Mouse (Mus musculus) urinary bladder, postnatal 10 days (tissue): ENCODE data around the gene Lrrc29.

Experiments
- DNase-seq: peaks from one replicate; pipeline ENCODE4 v3.0.0; 2022; ENCODE audit warnings: low spot score

The Lrrc29 gene

DNA sequence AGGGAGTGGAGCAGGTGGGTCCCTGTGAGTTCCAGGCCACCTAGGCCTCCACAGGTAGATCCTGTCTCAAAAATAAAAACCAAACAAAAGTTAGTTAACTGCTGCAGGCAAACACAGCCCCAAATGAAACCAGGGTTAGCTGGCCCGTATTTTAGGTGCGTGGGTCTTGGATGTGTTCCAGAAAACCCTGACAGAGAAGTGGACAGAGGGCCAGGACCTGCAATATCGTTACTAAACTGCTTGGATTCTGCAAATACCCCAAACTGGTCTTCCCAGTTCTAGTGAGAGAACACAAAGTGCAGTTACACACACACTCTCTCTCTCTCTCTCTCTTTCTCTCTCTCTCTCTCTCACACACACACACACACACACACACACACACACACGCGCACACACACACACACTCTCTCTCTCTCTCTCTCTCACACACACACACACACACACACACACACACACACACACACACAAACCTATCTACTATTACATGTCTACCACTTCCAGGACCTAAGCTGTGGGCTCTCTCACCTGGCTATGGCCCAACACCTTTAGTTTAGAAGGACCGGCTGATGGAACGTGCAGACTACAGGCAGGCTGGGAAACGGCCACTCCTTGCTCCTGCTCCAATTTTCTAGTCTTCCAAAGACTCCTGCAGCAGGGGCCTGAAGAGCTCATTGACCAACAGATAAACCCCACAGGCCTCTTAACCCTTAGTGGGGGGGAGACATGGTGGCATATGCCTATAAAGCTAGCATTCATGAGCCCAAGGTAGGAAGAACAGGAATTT is 17.9 kb upstream of the Lrrc29 start:
- no peak for DNase-seq

GRCm38 (mm10) chr8:105342768-105343167 is 16.7 kb upstream of the Lrrc29 start:
- no peak for DNase-seq

GRCm38 (mm10) chr8:105341399-105341798 is 15.3 kb upstream of the Lrrc29 start:
- no peak for DNase-seq

DNA sequence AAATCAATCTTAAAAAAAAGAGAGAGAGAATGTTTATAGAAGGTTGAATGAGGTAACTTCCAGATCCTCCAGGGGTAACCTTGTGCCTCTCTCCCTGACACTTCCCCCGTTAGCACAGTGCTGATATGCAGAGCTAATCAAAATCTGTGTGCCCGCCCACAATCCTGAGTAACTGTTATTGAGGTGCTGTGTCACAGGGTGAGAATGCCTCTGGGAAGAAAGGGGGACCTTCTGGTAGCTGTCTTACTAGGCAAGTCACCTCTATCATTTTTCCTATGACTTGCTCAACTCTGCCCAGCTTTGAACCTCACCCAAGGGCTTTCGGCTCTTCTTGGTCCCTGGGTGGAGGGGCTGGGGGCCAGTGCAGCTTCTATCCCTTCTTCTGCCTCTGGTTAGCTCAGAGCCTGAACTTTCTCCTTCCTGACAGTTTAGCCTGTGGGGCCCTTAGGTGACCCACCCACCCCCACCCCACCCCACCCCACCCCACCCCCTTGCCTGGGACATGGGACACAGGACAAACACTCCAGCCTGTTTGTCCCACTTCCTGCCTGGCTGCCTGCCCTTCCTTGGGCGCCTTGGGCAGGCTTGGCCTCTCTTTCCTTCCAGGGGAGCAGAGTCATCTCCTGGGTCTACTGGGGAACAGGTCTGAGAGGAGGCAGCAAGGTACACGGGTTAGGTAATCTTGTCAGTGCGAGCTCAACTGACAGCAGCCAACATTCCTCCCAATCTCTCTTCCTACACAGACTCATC is 14.0 kb upstream of the Lrrc29 start:
- no peak for DNase-seq

- DNase-seq, result no peak
These were observed 12.9 kb upstream of the Lrrc29 start for GRCm38 (mm10) chr8:105338992-105339391.

GRCm38 (mm10) chr8:105336373-105337130 is 10.5 kb upstream of the Lrrc29 start:
- no peak for DNase-seq

GRCm38 (mm10) chr8:105332523-105332922 is 6.4 kb upstream of the Lrrc29 start:
- DNase-seq, result no peak

- no peak for DNase-seq
These were observed 5.9 kb upstream of the Lrrc29 start for GRCm38 (mm10) chr8:105331931-105332330.

DNA sequence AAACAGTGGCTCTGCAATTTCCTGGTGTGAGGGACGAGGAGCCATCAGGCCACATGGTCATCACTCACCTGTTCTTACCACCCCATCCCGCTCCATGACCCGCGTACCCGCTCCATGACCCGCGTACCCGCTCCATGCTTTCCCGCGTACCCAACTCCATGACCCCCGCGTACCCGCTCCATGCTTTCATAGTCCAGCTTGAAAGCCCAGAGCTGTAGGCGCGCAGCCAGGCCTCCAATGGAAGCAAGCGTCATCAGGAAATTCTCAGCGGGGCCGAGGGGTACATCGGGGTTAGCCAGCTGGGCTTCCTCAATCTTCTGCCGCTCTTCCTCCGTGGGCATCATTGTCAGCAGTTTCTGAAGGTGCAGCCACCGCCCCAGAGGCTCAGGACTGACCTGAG is 5.4 kb upstream of the Lrrc29 start:
- no peak for DNase-seq

- no peak for DNase-seq
These were observed 4.2 kb upstream of the Lrrc29 start for GRCm38 (mm10) chr8:105330325-105330724.

GRCm38 (mm10) chr8:105326968-105327367 is 890 bp upstream of the Lrrc29 start:
- no peak for DNase-seq

DNA sequence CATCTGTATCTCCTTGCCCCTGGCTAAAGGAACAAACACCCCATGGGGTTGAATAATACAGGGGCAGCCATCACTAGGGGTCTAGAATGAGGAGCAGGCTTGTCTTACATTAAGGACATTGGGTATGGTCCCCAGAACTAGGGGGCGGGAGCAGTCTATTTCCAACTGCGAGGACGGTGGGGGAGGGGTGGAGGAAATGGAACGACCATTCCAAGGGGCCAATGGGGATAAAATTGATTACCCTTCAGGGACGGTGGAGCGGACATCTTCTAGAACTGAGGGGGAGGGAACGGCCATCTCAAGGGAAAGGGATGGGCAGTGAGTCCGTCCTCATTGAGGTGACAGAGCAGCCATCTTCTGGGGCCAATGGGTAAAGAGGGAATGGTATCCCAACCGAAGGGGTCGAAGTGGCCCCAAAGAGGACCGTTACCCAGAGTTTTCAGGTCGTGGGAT is 411 bp downstream of the Lrrc29 start:
- no peak for DNase-seq

- DNase-seq, result no peak
These were observed 2.9 kb downstream of the Lrrc29 start for GRCm38 (mm10) chr8:105323183-105323582.

DNA sequence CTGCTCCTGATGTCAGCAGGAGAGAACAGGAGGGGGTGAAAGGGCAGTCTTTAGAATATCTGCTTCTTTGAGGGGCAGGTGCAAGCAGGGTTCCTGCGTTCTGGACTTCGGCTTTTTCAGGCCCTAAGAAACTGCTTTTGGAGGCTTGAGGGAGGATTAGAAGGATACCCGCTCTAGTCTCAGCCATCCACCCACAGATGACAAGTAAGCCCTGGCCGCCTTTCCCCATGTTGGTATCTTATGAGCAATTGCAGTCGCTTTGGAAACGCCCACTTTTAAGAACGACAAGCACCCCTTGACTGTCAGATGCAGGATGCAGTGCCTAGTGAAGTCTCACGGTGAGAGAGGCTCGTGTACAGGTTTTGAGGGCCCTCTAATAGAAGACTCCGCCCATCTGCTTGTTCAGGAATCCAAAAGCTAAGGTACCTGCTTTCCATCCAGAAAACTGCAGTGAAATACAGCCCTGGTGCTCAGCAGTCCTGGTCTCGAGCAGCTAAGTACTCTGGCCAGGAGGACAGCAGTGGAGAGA is 7.4 kb downstream of the Lrrc29 start:
- DNase-seq, result no peak

DNA sequence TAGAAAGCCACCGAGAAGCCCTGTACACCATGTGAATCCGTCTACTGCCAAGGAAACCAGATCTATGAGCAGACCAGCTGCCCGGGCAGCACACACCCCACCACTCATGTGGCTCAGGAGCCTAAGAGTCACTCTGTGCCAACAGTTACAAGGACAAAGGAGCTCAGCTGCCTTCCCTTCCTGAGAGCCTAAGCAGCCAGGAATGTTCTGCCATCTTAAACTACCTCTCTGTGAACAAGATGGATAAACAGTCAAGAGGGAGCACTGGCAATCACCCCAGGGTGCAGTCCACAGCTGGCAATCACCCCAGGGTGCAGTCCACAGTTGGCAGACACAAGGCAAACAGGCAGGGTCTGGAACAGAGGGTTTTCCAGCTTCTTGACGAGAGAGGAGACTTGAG is 8.1 kb downstream of the Lrrc29 start:
- no peak for DNase-seq

- no peak for DNase-seq
These were observed 10.9 kb downstream of the Lrrc29 start for GRCm38 (mm10) chr8:105315073-105315769.

DNA sequence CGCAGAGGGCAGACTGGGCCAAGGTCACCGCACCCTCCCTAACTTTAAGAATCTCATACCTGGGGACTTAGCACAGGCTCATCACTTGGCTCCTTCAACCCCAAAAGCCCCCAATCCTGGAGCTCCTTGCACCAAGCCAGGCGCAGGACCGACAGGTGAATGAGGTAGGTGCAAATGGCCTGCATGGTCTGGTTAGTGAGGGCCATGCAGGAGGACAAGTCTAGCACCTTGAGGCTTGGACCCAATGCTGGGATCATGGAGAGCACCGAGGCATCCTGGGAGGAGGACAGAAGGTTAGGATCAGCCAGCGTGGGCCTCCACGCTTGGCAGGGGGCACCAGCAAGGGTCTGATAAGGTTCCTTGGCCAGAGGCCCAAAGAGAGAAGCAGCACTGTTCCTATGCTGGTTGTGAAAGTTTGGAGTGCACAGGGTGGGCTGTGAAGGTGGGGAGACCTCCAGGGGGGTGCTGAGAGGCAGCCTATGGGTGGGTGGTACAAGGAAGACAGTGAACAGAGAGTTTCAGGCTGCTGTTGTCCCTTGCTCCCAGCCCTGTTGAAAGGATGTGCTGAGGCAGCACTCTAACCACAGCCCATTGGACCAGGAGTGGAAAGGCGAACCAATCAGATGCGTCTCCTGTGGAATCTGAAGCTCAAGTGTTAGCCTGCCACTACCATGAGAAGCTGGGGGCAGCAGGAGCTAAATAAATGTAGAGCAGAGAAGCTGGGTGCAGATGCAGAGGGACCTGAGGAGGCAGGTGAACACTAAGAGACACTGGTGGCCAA is 12.3 kb downstream of the Lrrc29 start:
- DNase-seq, result no peak

DNA sequence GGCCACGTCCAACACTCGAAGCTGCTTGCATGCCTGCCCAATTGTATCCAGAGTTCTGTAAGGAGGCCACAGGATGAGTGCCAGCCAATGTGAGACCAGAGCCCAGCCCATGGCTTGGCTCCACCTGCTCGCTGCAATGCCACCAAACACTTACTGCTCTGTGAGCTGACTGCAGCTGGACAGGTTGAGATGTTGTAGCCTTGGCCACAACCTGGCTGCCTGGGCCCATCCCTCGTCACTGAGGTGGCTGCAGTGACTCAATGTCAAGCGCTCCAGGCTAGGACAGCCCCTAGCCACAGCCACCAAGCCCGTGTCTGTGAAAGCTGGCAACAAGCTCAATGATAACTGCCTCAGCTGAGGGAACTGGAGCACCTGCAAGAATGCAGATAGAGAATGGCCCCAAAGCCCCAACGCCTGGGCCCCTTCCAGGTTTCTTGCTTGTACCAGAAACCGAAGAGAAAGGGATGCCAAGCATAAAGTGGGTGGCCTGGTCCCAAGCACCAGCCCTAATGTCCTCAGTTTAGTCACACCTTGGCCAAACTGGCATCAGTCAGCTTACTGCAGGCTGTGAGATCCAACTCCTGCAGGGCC is 13.1 kb downstream of the Lrrc29 start:
- DNase-seq, result no peak

DNA sequence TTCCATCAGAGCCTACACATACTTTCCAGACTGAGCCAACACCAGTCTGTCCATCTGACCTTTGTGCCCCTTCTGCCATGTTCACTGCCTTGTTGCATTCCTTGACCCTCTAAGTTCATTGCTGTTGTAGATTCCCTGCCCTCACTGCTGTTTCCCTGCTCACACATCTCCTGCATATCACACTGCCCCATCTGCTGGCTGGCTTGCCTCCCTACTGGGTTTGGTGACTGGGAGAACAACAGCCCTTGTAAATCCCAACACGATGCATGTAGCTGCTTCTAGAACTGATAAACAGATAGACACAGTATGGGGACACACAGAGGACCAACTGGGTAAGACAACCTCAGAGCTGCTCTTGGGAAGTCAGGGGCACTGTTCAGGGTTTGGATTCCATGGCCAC is 14.4 kb downstream of the Lrrc29 start:
- DNase-seq, result no peak

GRCm38 (mm10) chr8:105310118-105310517 is 16.0 kb downstream of the Lrrc29 start:
- no peak for DNase-seq
